Mouse (Mus musculus): ENCODE measurements at regions not wholly inside any gene's neighbourhood (a gene's known extent, or its start where the extent isn't known, plus 50 kb on each side); places are given as distances from the start of the nearest gene placed in this dataset.
A peak's percentile ranks its signal among the peaks of the same experiment; 100 is the strongest.

- Histone ChIP-seq H3K9me3 (ENCODE audit: low read length) (no peaks in the 10 kb centered on the region), H3K4me3 (ENCODE audit: low read depth, low read length) (no peak overlapping the region), H3K27me3 (ENCODE audit: insufficient read depth, low read length) (no peaks in the 10 kb centered on the region), H3K4me2 (ENCODE audit: low read depth) (no peak overlapping the region), H3K9ac (no peak overlapping the region), H3K27ac (ENCODE audit: low read depth, low read length) (no peak overlapping the region), H3K4me1 (ENCODE audit: insufficient read depth) (no peaks in the 10 kb centered on the region), H3K36me3 (ENCODE audit: insufficient read depth) (no peaks in the 10 kb centered on the region)
- no peak for TF ChIP-seq CTCF (IDR thresholded peaks at IDR 0.05; ENCODE audit: low read depth)
- no peak for DNase-seq
- no peak for ATAC-seq
- WGBS, result 76% methylated on average over 3 of the region's 3 CpGs
Observed at GRCm38 (mm10) chr1:16007809-16008208, 85.3 kb downstream of the 4930444P10Rik start.

- H3K4me1 ChIP-seq (ENCODE audit: insufficient read depth), result no peaks in the 10 kb centered on the region
Observed at GRCm38 (mm10) chr1:16006888-16007287, 86.2 kb downstream of the 4930444P10Rik start.

GRCm38 (mm10) chr1:15997135-15997534 lies 96.0 kb downstream of the 4930444P10Rik start:
- ATAC-seq, result no peak
- WGBS, result 76% methylated on average over 5 of the region's 5 CpGs

More at GRCm38 (mm10) chr1:16006888-16007287, 86.2 kb downstream of the 4930444P10Rik start:
- Histone ChIP-seq H3K27me3 (ENCODE audit: insufficient read depth, low read length) (no peaks in the 10 kb centered on the region), H3K36me3 (ENCODE audit: insufficient read depth) (no peaks in the 10 kb centered on the region), H3K9ac (no peak overlapping the region), H3K27ac (ENCODE audit: low read depth, low read length) (no peak overlapping the region), H3K4me3 (ENCODE audit: low read depth, low read length) (no peak overlapping the region), H3K9me3 (ENCODE audit: low read length) (no peaks in the 10 kb centered on the region), H3K4me2 (ENCODE audit: low read depth) (no peak overlapping the region)
- 89% methylated on average over 2 of the region's 2 CpGs for WGBS
- ATAC-seq, result no peak
- DNase-seq, result no peak
- no peak for TF ChIP-seq CTCF (IDR thresholded peaks at IDR 0.05; ENCODE audit: low read depth)

GRCm38 (mm10) chr1:15996341-15996740 lies 96.8 kb downstream of the 4930444P10Rik start:
- H3K36me3 ChIP-seq (ENCODE audit: insufficient read depth), result no peaks in the 10 kb centered on the region
- TF ChIP-seq CTCF (IDR thresholded peaks at IDR 0.05; ENCODE audit: low read depth), result no peak
- 70% methylated on average over 2 of the region's 2 CpGs for WGBS
- H3K4me3 ChIP-seq (ENCODE audit: low read depth, low read length), result no peak overlapping the region
- no peaks in the 10 kb centered on the region for H3K27me3 ChIP-seq (ENCODE audit: insufficient read depth, low read length)
- H3K4me2 ChIP-seq (ENCODE audit: low read depth), result no peak overlapping the region
- ATAC-seq, result no peak
- no peak overlapping the region for H3K27ac ChIP-seq (ENCODE audit: low read depth, low read length)
- no peak for DNase-seq
- H3K9ac ChIP-seq, result no peak overlapping the region
- no peaks in the 10 kb centered on the region for H3K9me3 ChIP-seq (ENCODE audit: low read length)
- no peaks in the 10 kb centered on the region for H3K4me1 ChIP-seq (ENCODE audit: insufficient read depth)

More at GRCm38 (mm10) chr1:15997135-15997534, 96.0 kb downstream of the 4930444P10Rik start:
- no peaks in the 10 kb centered on the region for H3K9me3 ChIP-seq (ENCODE audit: low read length)
- no peak overlapping the region for H3K4me2 ChIP-seq (ENCODE audit: low read depth)
- no peak overlapping the region for H3K9ac ChIP-seq
- TF ChIP-seq CTCF (IDR thresholded peaks at IDR 0.05; ENCODE audit: low read depth), result no peak
- H3K27ac ChIP-seq (ENCODE audit: low read depth, low read length), result no peak overlapping the region
- H3K4me1 ChIP-seq (ENCODE audit: insufficient read depth), result no peaks in the 10 kb centered on the region
- no peak overlapping the region for H3K4me3 ChIP-seq (ENCODE audit: low read depth, low read length)
- DNase-seq, result no peak
- no peaks in the 10 kb centered on the region for H3K27me3 ChIP-seq (ENCODE audit: insufficient read depth, low read length)
- H3K36me3 ChIP-seq (ENCODE audit: insufficient read depth), result no peaks in the 10 kb centered on the region

GRCm38 (mm10) chr1:15993561-15994410 lies 99.3 kb downstream of the 4930444P10Rik start:
- no peak overlapping the region for H3K4me3 ChIP-seq (ENCODE audit: low read depth, low read length)
- no peaks in the 10 kb centered on the region for H3K9me3 ChIP-seq (ENCODE audit: low read length)
- DNase-seq, result peak; percentile 46
- peak; percentile 75 for TF ChIP-seq CTCF (IDR thresholded peaks at IDR 0.05; ENCODE audit: low read depth)
- peak; percentile 42 for ATAC-seq
- no peak overlapping the region for H3K4me2 ChIP-seq (ENCODE audit: low read depth)
- no peak overlapping the region for H3K27ac ChIP-seq (ENCODE audit: low read depth, low read length)
- H3K27me3 ChIP-seq (ENCODE audit: insufficient read depth, low read length), result no peaks in the 10 kb centered on the region
- H3K9ac ChIP-seq, result no peak overlapping the region
- H3K4me1 ChIP-seq (ENCODE audit: insufficient read depth), result no peaks in the 10 kb centered on the region
- 35% methylated on average over 4 of the region's 4 CpGs for WGBS
- no peaks in the 10 kb centered on the region for H3K36me3 ChIP-seq (ENCODE audit: insufficient read depth)

GRCm38 (mm10) chr1:15990982-15991381 lies 102.1 kb downstream of the 4930444P10Rik start:
- WGBS, result 54% methylated on average over 2 of the region's 2 CpGs
- Histone ChIP-seq H3K4me1 (ENCODE audit: insufficient read depth) (no peaks in the 10 kb centered on the region), H3K27ac (ENCODE audit: low read depth, low read length) (no peak overlapping the region), H3K9me3 (ENCODE audit: low read length) (no peaks in the 10 kb centered on the region), H3K27me3 (ENCODE audit: insufficient read depth, low read length) (no peaks in the 10 kb centered on the region), H3K4me3 (ENCODE audit: low read depth, low read length) (no peak overlapping the region), H3K4me2 (ENCODE audit: low read depth) (no peak overlapping the region), H3K9ac (no peak overlapping the region), H3K36me3 (ENCODE audit: insufficient read depth) (no peaks in the 10 kb centered on the region)
- TF ChIP-seq CTCF (IDR thresholded peaks at IDR 0.05; ENCODE audit: low read depth), result no peak
- ATAC-seq (peak; percentile 92), DNase-seq (no peak)

- 78% methylated on average over 3 of the region's 3 CpGs for WGBS
Observed at GRCm38 (mm10) chr1:15985579-15985978, 107.5 kb downstream of the 4930444P10Rik start.

More at GRCm38 (mm10) chr1:15985579-15985978, 107.5 kb downstream of the 4930444P10Rik start:
- no peak for TF ChIP-seq CTCF (IDR thresholded peaks at IDR 0.05; ENCODE audit: low read depth)
- Histone ChIP-seq H3K4me2 (ENCODE audit: low read depth) (no peak overlapping the region), H3K9ac (no peak overlapping the region), H3K27me3 (ENCODE audit: insufficient read depth, low read length) (no peaks in the 10 kb centered on the region), H3K36me3 (ENCODE audit: insufficient read depth) (no peaks in the 10 kb centered on the region), H3K4me1 (ENCODE audit: insufficient read depth) (no peaks in the 10 kb centered on the region), H3K9me3 (ENCODE audit: low read length) (no peaks in the 10 kb centered on the region), H3K4me3 (ENCODE audit: low read depth, low read length) (no peak overlapping the region), H3K27ac (ENCODE audit: low read depth, low read length) (no peak overlapping the region)
- DNase-seq, result no peak
- ATAC-seq, result no peak

Data from forebrain, postnatal 0 days (tissue).